14 mouse cellular contexts compared by ENCODE assay signal in the genomic region with DNA sequence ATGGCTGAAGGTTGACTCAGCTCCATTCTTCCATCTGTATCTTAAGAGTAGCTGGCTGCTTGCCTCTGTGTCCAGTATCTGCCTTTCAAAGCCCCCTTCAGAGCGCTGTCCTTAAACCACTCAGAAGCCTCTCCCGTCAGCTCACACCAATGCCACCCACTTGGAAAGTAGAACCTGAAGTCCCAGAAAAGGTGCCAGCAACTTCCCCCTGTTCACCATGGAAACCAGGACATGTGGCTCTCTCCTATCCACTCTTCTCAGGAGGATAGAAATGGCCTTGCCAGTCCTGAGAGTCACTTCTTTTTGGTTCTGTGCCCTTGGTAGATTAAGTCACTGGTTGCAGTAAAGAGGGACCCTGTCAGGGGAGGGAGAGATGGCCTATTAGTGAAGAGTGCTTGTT. TPM values are rescaled to one million over a fixed set of nuclear protein-coding genes. Genes with fewer than 3 reads are reported as not detected.
A peak's percentile ranks its signal among the peaks of the same experiment; 100 is the strongest.
DNase-seq lines count a peak whose midpoint lies in the region; ATAC-seq and TF ChIP-seq lines count a peak whose summit lies in the region.
"Had no signal": no experiment of that assay in that cellular context is flagged by ENCODE, and none has a peak within 500 bp of the region (broad histone marks: within the 10 kb centered on the region; RNA-seq: fewer than 3 reads in every experiment).

No protein-coding gene starts in this region.

- H3K9ac ChIP-seq in hindbrain, embryonic 16.5 days (ENCODE audit: low read depth, low read length) = no peak overlapping the region
- no peak overlapping the region for H3K9ac ChIP-seq in hindbrain, embryonic 12.5 days
- H3K9ac ChIP-seq in midbrain, embryonic 16.5 days (ENCODE audit: low read depth, low read length) = no peak overlapping the region
- H3K9ac ChIP-seq in midbrain, embryonic 11.5 days (ENCODE audit: low read length) = no peak overlapping the region
- H3K9ac ChIP-seq: liver, postnatal 0 days; neural tube, embryonic 12.5 days had no signal

- 24% methylated on average over 2 of the region's 2 CpGs for WGBS in cerebellum, adult 2 months
- WGBS in hindbrain, embryonic 16.5 days = 53% methylated on average over 2 of the region's 2 CpGs
- WGBS in hindbrain, embryonic 12.5 days = 51% methylated on average over 2 of the region's 2 CpGs
- 52% methylated on average over 2 of the region's 2 CpGs for WGBS in midbrain, embryonic 16.5 days
- 41% methylated on average over 2 of the region's 2 CpGs for WGBS in midbrain, embryonic 11.5 days

- no peaks in the 10 kb centered on the region for H3K36me3 ChIP-seq in hindbrain, embryonic 16.5 days (ENCODE audit: control insufficient read depth, insufficient read depth, low read length)
- no peaks in the 10 kb centered on the region for H3K36me3 ChIP-seq in hindbrain, embryonic 12.5 days
- H3K36me3 ChIP-seq in midbrain, embryonic 16.5 days (ENCODE audit: control insufficient read depth, insufficient read depth, low read length) = no peaks in the 10 kb centered on the region
- H3K36me3 ChIP-seq in midbrain, embryonic 11.5 days (ENCODE audit: control insufficient read depth, insufficient read depth, low read length) = no peaks in the 10 kb centered on the region
- H3K36me3 ChIP-seq: embryonic facial prominence, embryonic 13.5 days; heart, embryonic 15.5 days; limb, embryonic 10.5 days; neural tube, embryonic 12.5 days had no signal

- 0 out of 2 replicates have a peak, but pooled peaks have one; percentile 4 for TF ChIP-seq POLR2A in cerebellum, adult 2 months (IDR thresholded peaks at IDR 0.05; ENCODE audit: borderline replicate concordance, insufficient read depth, low read length)

- no peaks in the 10 kb centered on the region for H3K27me3 ChIP-seq in cerebellum, adult 2 months (ENCODE audit: control insufficient read depth, insufficient read depth, low read length)
- peaks cover 10% of the 10 kb centered on the region; the same call in 1 of the 2 replicates for H3K27me3 ChIP-seq in hindbrain, embryonic 16.5 days (replicated peaks; ENCODE audit: control insufficient read depth, insufficient read depth, low read length)
- H3K27me3 ChIP-seq in hindbrain, embryonic 12.5 days = peaks cover 27% of the 10 kb centered on the region
- H3K27me3 ChIP-seq in midbrain, embryonic 16.5 days (ENCODE audit: control insufficient read depth, insufficient read depth, low read depth, low read length) = peaks cover 7% of the 10 kb centered on the region
- H3K27me3 ChIP-seq in midbrain, embryonic 11.5 days (ENCODE audit: control insufficient read depth, insufficient read depth, low read length) = peaks cover 3% of the 10 kb centered on the region

- no peak overlapping the region for H3K27ac ChIP-seq in cerebellum, adult 2 months (ENCODE audit: insufficient read depth, low read length)
- H3K27ac ChIP-seq in hindbrain, embryonic 16.5 days (ENCODE audit: low read depth, low read length) = no peak overlapping the region
- H3K27ac ChIP-seq in hindbrain, embryonic 12.5 days = no peak overlapping the region
- H3K27ac ChIP-seq in midbrain, embryonic 16.5 days (ENCODE audit: low read length) = no peak overlapping the region
- H3K27ac ChIP-seq in midbrain, embryonic 11.5 days (ENCODE audit: low read depth, low read length) = no peak overlapping the region
- H3K27ac ChIP-seq: embryonic facial prominence, embryonic 13.5 days; heart, embryonic 15.5 days; limb, embryonic 10.5 days; neural tube, embryonic 12.5 days had no signal

- no peak for ATAC-seq in hindbrain, embryonic 16.5 days
- ATAC-seq in hindbrain, embryonic 12.5 days (ENCODE audit: low FRiP score) = no peak; the same call in 1 of the 2 replicates
- no peak for ATAC-seq in midbrain, embryonic 16.5 days
- ATAC-seq in midbrain, embryonic 11.5 days (ENCODE audit: low FRiP score) = no peak

- peak in 1 of 2 experiments; percentile 27 for DNase-seq in cerebellum, adult 2 months
- no peak for DNase-seq in cerebellum, adult 18-20 months
- DNase-seq in midbrain, embryonic 11.5 days (ENCODE audit: low spot score, missing footprints) = no peak
- DNase-seq in MN1 (ENCODE audit: low spot score) = no peak
- DNase-seq: gastrocnemius, postnatal 36 days had no signal

- TF ChIP-seq CTCF in cerebellum, adult 2 months (IDR thresholded peaks at IDR 0.05; ENCODE audit: borderline replicate concordance, insufficient read depth, low read depth, low read length) = no peak

- no peaks in the 10 kb centered on the region for H3K4me1 ChIP-seq in cerebellum, adult 2 months (ENCODE audit: control insufficient read depth, insufficient read depth, low read length)
- H3K4me1 ChIP-seq in hindbrain, embryonic 16.5 days (ENCODE audit: control insufficient read depth, insufficient read depth, low read depth, low read length) = peaks cover 7% of the 10 kb centered on the region
- H3K4me1 ChIP-seq in hindbrain, embryonic 12.5 days = peaks cover 8% of the 10 kb centered on the region
- peaks cover 4% of the 10 kb centered on the region; the same call in 1 of the 2 replicates for H3K4me1 ChIP-seq in midbrain, embryonic 16.5 days (ENCODE audit: control insufficient read depth, insufficient read depth, low read length)
- peaks cover 3% of the 10 kb centered on the region; the same call in 1 of the 2 replicates for H3K4me1 ChIP-seq in midbrain, embryonic 11.5 days (ENCODE audit: control insufficient read depth, insufficient read depth, low read length)

- H3K4me2 ChIP-seq in hindbrain, embryonic 16.5 days (ENCODE audit: low read length) = peak overlapping the region; percentile 24
- H3K4me2 ChIP-seq in hindbrain, embryonic 12.5 days (replicated peaks) = no peak overlapping the region
- H3K4me2 ChIP-seq in midbrain, embryonic 16.5 days (ENCODE audit: low read length) = peak overlapping the region; percentile 75; the same call in 1 of the 2 replicates
- H3K4me2 ChIP-seq in midbrain, embryonic 11.5 days = no peak overlapping the region

- H3K4me3 ChIP-seq in cerebellum, adult 2 months (replicated peaks; ENCODE audit: insufficient read depth, low read depth, low read length) = no peak overlapping the region
- H3K4me3 ChIP-seq in hindbrain, embryonic 16.5 days (ENCODE audit: low read length) = no peak overlapping the region
- H3K4me3 ChIP-seq in hindbrain, embryonic 12.5 days = no peak overlapping the region
- H3K4me3 ChIP-seq in midbrain, embryonic 16.5 days (ENCODE audit: low read depth, low read length) = no peak overlapping the region
- no peak overlapping the region for H3K4me3 ChIP-seq in midbrain, embryonic 11.5 days (ENCODE audit: low read depth, low read length)

- H3K9me3 ChIP-seq in hindbrain, embryonic 16.5 days (ENCODE audit: control insufficient read depth, low read length) = no peaks in the 10 kb centered on the region
- no peaks in the 10 kb centered on the region for H3K9me3 ChIP-seq in hindbrain, embryonic 12.5 days (replicated peaks)
- no peaks in the 10 kb centered on the region for H3K9me3 ChIP-seq in midbrain, embryonic 16.5 days (replicated peaks; ENCODE audit: control insufficient read depth, low read length, poor library complexity, severe bottlenecking)
- no peaks in the 10 kb centered on the region for H3K9me3 ChIP-seq in midbrain, embryonic 11.5 days (ENCODE audit: control insufficient read depth, low read length)
- H3K9me3 ChIP-seq: embryonic facial prominence, embryonic 13.5 days; heart, embryonic 15.5 days; limb, embryonic 10.5 days; neural tube, embryonic 12.5 days had no signal

RNA-seq across cellular contexts. Expression of a gene that starts 7.5 kb away (rescaled TPM):
- 3.6 and 3.7 TPM in 2 replicates for polyA plus RNA-seq in cerebellum, adult 2 months (2012; rRNA removed)
- 1.7 and 2.4 TPM in 2 replicates for polyA plus RNA-seq in hindbrain, embryonic 16.5 days (2015; fragmentation: Nextera tagmentation; extraction: Ambion mirVana)
- 0.17 and 0.38 TPM in 2 replicates for polyA plus RNA-seq in hindbrain, embryonic 12.5 days (2016; fragmentation: Nextera tagmentation; extraction: Ambion mirVana)
- 0.76 and 1.6 TPM in 2 replicates for polyA plus RNA-seq in midbrain, embryonic 16.5 days (2015; fragmentation: Nextera tagmentation; extraction: Ambion mirVana)
- polyA plus RNA-seq in midbrain, embryonic 11.5 days (2014; fragmentation: Nextera tagmentation; extraction: Ambion mirVana) = 0.12 TPM in 1 of 2 replicates, not detected in the other
- polyA plus RNA-seq: liver, adult 2 months; neural tube, embryonic 12.5 days had no signal

RNA-seq across cellular contexts. Expression of a gene that starts 58.8 kb away (rescaled TPM):
- polyA plus RNA-seq in cerebellum, adult 2 months (2012; rRNA removed) = 177 and 189 TPM in 2 replicates
- polyA plus RNA-seq in hindbrain, embryonic 16.5 days (2015; fragmentation: Nextera tagmentation; extraction: Ambion mirVana) = 2.1 and 2.9 TPM in 2 replicates
- 1.0 and 1.7 TPM in 2 replicates for polyA plus RNA-seq in hindbrain, embryonic 12.5 days (2016; fragmentation: Nextera tagmentation; extraction: Ambion mirVana)
- polyA plus RNA-seq in midbrain, embryonic 16.5 days (2015; fragmentation: Nextera tagmentation; extraction: Ambion mirVana) = 1.6 and 1.9 TPM in 2 replicates
- polyA plus RNA-seq in midbrain, embryonic 11.5 days (2014; fragmentation: Nextera tagmentation; extraction: Ambion mirVana) = 0.78 and 1.0 TPM in 2 replicates
- polyA plus RNA-seq: liver, postnatal 0 days had no signal

Comparison
In these comparisons a context has a peak if more than half of its experiments do, and no peak if none do; other contexts are left out.
1. H3K4me2 ChIP-seq: peak in hindbrain, embryonic 16.5 days (single experiment) and midbrain, embryonic 16.5 days (single experiment); none in hindbrain, embryonic 12.5 days (single experiment) and midbrain, embryonic 11.5 days (single experiment).
2. RNA of a gene that starts 58.8 kb away (polyA plus RNA-seq): 177 to 189 TPM in cerebellum, adult 2 months; 2.1 to 2.9 TPM in hindbrain, embryonic 16.5 days, 1.0 to 1.7 TPM in hindbrain, embryonic 12.5 days, 1.6 to 1.9 TPM in midbrain, embryonic 16.5 days and 0.78 to 1.0 TPM in midbrain, embryonic 11.5 days; every median in the first group is over 10 times any median in the second.